Mouse (Mus musculus): ENCODE results near the gene Krba1. TPM values are rescaled to one million over a fixed set of nuclear protein-coding genes. Genes with fewer than 3 reads are reported as not detected.

Krba1 gene
- total and polyA plus RNA-seq, 3 experiments: 4.8 to 8.7 TPM; not detected in 1

DNA sequence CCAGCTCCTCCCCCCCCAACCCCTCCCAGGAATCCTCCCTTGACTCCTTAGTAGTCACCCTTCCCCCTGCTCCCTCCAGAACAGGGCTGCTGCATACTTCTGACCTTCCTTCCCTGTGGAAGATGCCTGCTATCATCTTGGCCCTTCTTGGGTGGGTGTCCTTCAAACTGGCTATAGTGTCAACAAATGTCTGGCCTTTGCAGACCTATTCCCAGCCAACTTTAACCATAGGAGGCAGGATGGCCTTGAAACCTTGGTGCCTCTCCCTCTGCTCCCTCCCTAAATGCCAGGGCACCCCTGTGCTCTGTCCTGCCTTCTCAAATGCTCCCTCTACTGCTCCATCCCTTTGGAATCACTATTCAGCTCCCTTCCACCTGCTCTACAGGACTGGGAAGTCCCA lies 44.3 kb downstream of the Krba1 start:
- Histone ChIP-seq H3K9me3 (replicated peaks; ENCODE audit: insufficient read depth, low read length) (no peaks in the 10 kb centered on the region), H3K27me3 (ENCODE audit: control insufficient read depth in 1 of 2, insufficient read depth in 2 of 2, low read length in 2 of 2) (no peaks in the 10 kb centered on the region), H3K79me2 (ENCODE audit: control insufficient read depth, insufficient read depth, low read length, poor library complexity) (no peaks in the 10 kb centered on the region), H3K4me3 (ENCODE audit: control insufficient read depth in 1 of 2, insufficient read depth in 1 of 2, low read depth in 2 of 2, low read length in 2 of 2) (no peak overlapping the region), H3K27ac (ENCODE audit: control insufficient read depth, low read depth, low read length) (no peak overlapping the region), H3K4me1 (ENCODE audit: control insufficient read depth in 1 of 2, insufficient read depth in 2 of 2, low read length in 2 of 2) (no peaks in the 10 kb centered on the region), H3K9ac (ENCODE audit: control insufficient read depth, low read depth, low read length, poor library complexity, severe bottlenecking) (no peak overlapping the region), H3K36me3 (ENCODE audit: control insufficient read depth in 1 of 2, insufficient read depth in 2 of 2, low read length in 2 of 2) (no peaks in the 10 kb centered on the region)
- no peak for DNase-seq (ENCODE audit: low read depth, low spot score)
- TF ChIP-seq POLR2AphosphoS2 (IDR thresholded peaks at IDR 0.05; ENCODE audit: low read length) (no peak), TBP (IDR thresholded peaks at IDR 0.05; ENCODE audit: low read depth, low read length) (no peak), MXI1 (IDR thresholded peaks at IDR 0.05; ENCODE audit: low read depth, low read length) (no peak), TCF12 (IDR thresholded peaks at IDR 0.05; ENCODE audit: low read depth, low read length) (no peak), SMC3 (IDR thresholded peaks at IDR 0.05; ENCODE audit: low read depth, low read length) (no peak), GABPA (IDR thresholded peaks at IDR 0.05; ENCODE audit: low read depth, low read length) (no peak), TAL1 (IDR thresholded peaks at IDR 0.05; ENCODE audit: low read length) (no peak), ETS1 (IDR thresholded peaks at IDR 0.05; ENCODE audit: low read depth, low read length) (no peak), UBTF (IDR thresholded peaks at IDR 0.05; ENCODE audit: borderline replicate concordance, insufficient read depth, low read depth, low read length) (no peak), ZC3H11A (IDR thresholded peaks at IDR 0.05; ENCODE audit: low read depth, low read length) (no peak), POLR2AphosphoS5 (IDR thresholded peaks at IDR 0.05; ENCODE audit: borderline replicate concordance, low read depth, low read length) (no peak), JUND (IDR thresholded peaks at IDR 0.05; ENCODE audit: low read depth, low read length) (no peak), CTCF (IDR thresholded peaks at IDR 0.05 in 2 of 3, conservative IDR thresholded peaks at IDR 0.05 in 1 of 3; ENCODE audit: control insufficient read depth in 1 of 3, insufficient read depth in 1 of 3, low read depth in 2 of 3, low read length in 3 of 3, poor library complexity in 1 of 3, severe bottlenecking in 1 of 3) (no peak), MAZ (IDR thresholded peaks at IDR 0.05; ENCODE audit: low read depth, low read length) (no peak), MAFK (IDR thresholded peaks at IDR 0.05; ENCODE audit: borderline replicate concordance, low read depth, low read length) (no peak), NELFE (IDR thresholded peaks at IDR 0.05; ENCODE audit: low read depth, low read length) (no peak), ZNF384 (IDR thresholded peaks at IDR 0.05; ENCODE audit: low read depth, low read length) (no peak), MEF2A (IDR thresholded peaks at IDR 0.05; ENCODE audit: extremely low read depth, insufficient replicate concordance, low read depth, low read length, poor library complexity, severe bottlenecking) (no peak), USF1 (IDR thresholded peaks at IDR 0.05; ENCODE audit: low read depth, low read length) (no peak), BHLHE40 (IDR thresholded peaks at IDR 0.05; ENCODE audit: borderline replicate concordance, low read depth, low read length) (no peak)

DNA sequence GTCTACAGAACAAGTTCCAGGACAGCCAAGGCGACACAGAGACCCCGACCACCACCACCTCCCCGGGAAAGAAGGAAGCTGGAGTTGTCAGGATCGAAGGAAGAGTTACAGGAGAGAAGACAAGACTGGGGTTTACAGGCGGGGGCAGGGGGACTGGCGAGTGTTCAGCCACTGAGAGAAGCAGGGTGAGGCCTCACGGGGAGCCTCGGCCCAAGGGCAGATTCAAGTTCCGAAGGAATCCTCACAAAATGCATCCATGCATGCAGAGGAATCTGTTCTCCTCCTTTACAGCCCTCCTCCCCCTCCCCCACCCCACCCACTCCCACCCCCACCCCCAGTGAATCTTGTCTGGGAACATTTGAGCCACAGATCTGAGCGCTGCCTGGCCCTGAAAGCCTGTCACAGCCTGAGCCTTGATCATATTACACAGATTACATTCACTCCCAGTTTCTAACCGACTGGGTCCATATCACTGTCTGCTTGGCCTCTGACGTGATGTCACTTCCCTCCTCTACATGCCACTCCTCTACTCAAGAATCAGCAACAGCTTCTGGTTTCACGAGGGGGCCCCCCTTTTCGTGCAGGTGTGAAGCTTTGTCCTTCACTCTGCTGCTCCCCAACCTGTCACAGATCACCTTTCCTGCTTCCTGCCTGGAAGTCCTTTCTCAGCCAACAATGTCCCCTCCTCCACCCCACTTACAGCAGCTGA lies 45.1 kb downstream of the Krba1 start:
- Histone ChIP-seq H3K9ac (ENCODE audit: control insufficient read depth, low read depth, low read length, poor library complexity, severe bottlenecking) (no peak overlapping the region), H3K27ac (ENCODE audit: control insufficient read depth, low read depth, low read length) (no peak overlapping the region), H3K79me2 (ENCODE audit: control insufficient read depth, insufficient read depth, low read length, poor library complexity) (no peaks in the 10 kb centered on the region), H3K9me3 (replicated peaks; ENCODE audit: insufficient read depth, low read length) (no peaks in the 10 kb centered on the region), H3K4me1 (ENCODE audit: control insufficient read depth in 1 of 2, insufficient read depth in 2 of 2, low read length in 2 of 2) (no peaks in the 10 kb centered on the region), H3K36me3 (ENCODE audit: control insufficient read depth in 1 of 2, insufficient read depth in 2 of 2, low read length in 2 of 2) (no peaks in the 10 kb centered on the region), H3K27me3 (ENCODE audit: control insufficient read depth in 1 of 2, insufficient read depth in 2 of 2, low read length in 2 of 2) (peaks cover 0 to under 1% of the 10 kb centered on the region in 2 experiments; a peak in 1 of 4 replicates), H3K4me3 (ENCODE audit: control insufficient read depth in 1 of 2, insufficient read depth in 1 of 2, low read depth in 2 of 2, low read length in 2 of 2) (no peak overlapping the region)
- TF ChIP-seq ELF1 (IDR thresholded peaks at IDR 0.05; ENCODE audit: low read depth, low read length): no peak
- no peak for TF ChIP-seq MAX (IDR thresholded peaks at IDR 0.05; ENCODE audit: low read length)
- TF ChIP-seq CHD1 (IDR thresholded peaks at IDR 0.05; ENCODE audit: low read depth, low read length): no peak
- no peak for TF ChIP-seq MYB (IDR thresholded peaks at IDR 0.05; ENCODE audit: low read depth, low read length)
- TF ChIP-seq ZMIZ1 (IDR thresholded peaks at IDR 0.05; ENCODE audit: low read depth, low read length): no peak
- TF ChIP-seq SIN3A (IDR thresholded peaks at IDR 0.05; ENCODE audit: low read length): no peak
- TF ChIP-seq ZC3H11A (IDR thresholded peaks at IDR 0.05; ENCODE audit: low read depth, low read length): no peak
- TF ChIP-seq POLR2AphosphoS2 (IDR thresholded peaks at IDR 0.05; ENCODE audit: low read length): no peak
- TF ChIP-seq TBP (IDR thresholded peaks at IDR 0.05; ENCODE audit: low read depth, low read length): no peak
- peak; percentile 6 for DNase-seq (ENCODE audit: low read depth, low spot score)

Measured in MEL (cell line).